8 mouse cellular contexts compared by ENCODE assay signal in the genomic region with DNA sequence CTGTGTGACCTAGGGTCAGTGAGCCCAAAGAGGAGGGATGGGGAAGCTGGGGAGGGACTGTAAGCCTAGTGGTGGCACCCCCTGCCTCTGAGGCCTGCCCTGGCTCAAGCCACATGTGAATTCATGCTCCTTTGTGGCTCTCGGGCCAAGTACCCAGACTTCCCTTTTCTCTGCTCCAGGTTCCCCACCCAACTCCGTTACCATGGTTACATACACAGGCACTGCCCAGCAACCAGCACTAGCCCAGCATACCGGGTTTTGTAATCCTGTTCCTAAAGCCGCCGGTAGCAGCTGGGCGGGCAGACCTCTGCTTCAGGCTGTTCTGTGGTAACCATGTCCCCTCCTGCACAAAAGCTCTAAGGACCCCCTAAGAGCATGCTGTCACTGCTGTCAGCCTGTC. TPM values are rescaled to one million over a fixed set of nuclear protein-coding genes. Genes with fewer than 3 reads are reported as not detected.
DNase-seq lines count a peak whose midpoint lies in the region; ATAC-seq and TF ChIP-seq lines count a peak whose summit lies in the region.

No protein-coding gene starts in this region.

- H3K4me3 ChIP-seq in layer of hippocampus, adult 2 months = no peak overlapping the region
- no peak overlapping the region for H3K4me3 ChIP-seq in hindbrain, embryonic 16.5 days (ENCODE audit: low read length)
- H3K4me3 ChIP-seq in midbrain, embryonic 13.5 days (replicated peaks) = no peak overlapping the region

- peak overlapping the region; percentile 4; the same call in 1 of the 2 replicates for H3K9ac ChIP-seq in hindbrain, embryonic 16.5 days (ENCODE audit: low read depth, low read length)
- H3K9ac ChIP-seq in midbrain, embryonic 13.5 days (replicated peaks) = no peak overlapping the region; the same call in 1 of the 2 replicates

- peak; percentile 95 for ATAC-seq in common myeloid progenitor, adult 5-6 weeks (replicated peaks; ENCODE audit: low read depth, poor library complexity, severe bottlenecking)
- peak; percentile 35 for ATAC-seq in hindbrain, embryonic 16.5 days
- peak; percentile 69 for ATAC-seq in midbrain, embryonic 13.5 days

- peak overlapping the region; percentile 65 for H3K27ac ChIP-seq in layer of hippocampus, adult 2 months
- H3K27ac ChIP-seq in hindbrain, embryonic 16.5 days (ENCODE audit: low read depth, low read length) = peak overlapping the region; percentile 63
- H3K27ac ChIP-seq in midbrain, embryonic 13.5 days = peak overlapping the region; percentile 60

- H3K36me3 ChIP-seq in hindbrain, embryonic 16.5 days (ENCODE audit: control insufficient read depth, insufficient read depth, low read length) = no peaks in the 10 kb centered on the region; the same call in 1 of the 2 replicates
- H3K36me3 ChIP-seq in midbrain, embryonic 13.5 days = no peaks in the 10 kb centered on the region

- H3K9me3 ChIP-seq in hindbrain, embryonic 16.5 days (ENCODE audit: control insufficient read depth, low read length) = peaks cover 2% of the 10 kb centered on the region; the same call in 1 of the 2 replicates
- H3K9me3 ChIP-seq in midbrain, embryonic 13.5 days = no peaks in the 10 kb centered on the region; the same call in 1 of the 2 replicates

- no peak overlapping the region for H3K4me2 ChIP-seq in hindbrain, embryonic 16.5 days (ENCODE audit: low read length)
- H3K4me2 ChIP-seq in midbrain, embryonic 13.5 days (replicated peaks) = no peak overlapping the region

- peaks cover 42% of the 10 kb centered on the region for H3K4me1 ChIP-seq in hindbrain, embryonic 16.5 days (ENCODE audit: control insufficient read depth, insufficient read depth, low read depth, low read length)
- H3K4me1 ChIP-seq in midbrain, embryonic 13.5 days (replicated peaks) = peaks cover 48% of the 10 kb centered on the region

- H3K27me3 ChIP-seq in hindbrain, embryonic 16.5 days (replicated peaks; ENCODE audit: control insufficient read depth, insufficient read depth, low read length) = no peaks in the 10 kb centered on the region
- peaks cover 3% of the 10 kb centered on the region; the same call in 1 of the 2 replicates for H3K27me3 ChIP-seq in midbrain, embryonic 13.5 days

- WGBS in hindbrain, embryonic 16.5 days = 16% methylated on average over 6 of the region's 6 CpGs
- 11% methylated on average over 6 of the region's 6 CpGs for WGBS in midbrain, embryonic 13.5 days

- no peak for DNase-seq in layer of hippocampus, adult 2 months (ENCODE audit: low spot score in 2 of 2)
- no peak for DNase-seq in layer of hippocampus, postnatal 10 days (ENCODE audit: low spot score in 2 of 2)
- DNase-seq in ovary, postnatal 14 days (ENCODE audit: low spot score) = no peak
- no peak for DNase-seq in gastrocnemius, postnatal 10 days
- DNase-seq in kidney, postnatal 14 days = no peak

- TF ChIP-seq CTCF in layer of hippocampus, adult 2 months (conservative IDR thresholded peaks at IDR 0.05) = no peak

RNA-seq across cellular contexts. Expression of gene Ttc7, which starts 44.3 kb away (rescaled TPM):
- total RNA-seq in layer of hippocampus, adult 2 months (2021) = 1 to 10 TPM; 7.0 to 8.6 TPM
- total RNA-seq in layer of hippocampus, postnatal 10 days (2021) = 1 to 10 TPM; 6.4 to 7.1 TPM
- 42.8 and 78.2 TPM in 2 replicates for total RNA-seq in common myeloid progenitor, adult 5-6 weeks (2017)
- 6.1 and 6.6 TPM in 2 replicates for polyA plus RNA-seq in hindbrain, embryonic 16.5 days (2015; fragmentation: Nextera tagmentation; extraction: Ambion mirVana)
- 2.8 and 4.3 TPM in 2 replicates for polyA plus RNA-seq in midbrain, embryonic 13.5 days (2015; fragmentation: Nextera tagmentation; extraction: Ambion mirVana)
- 10 to 100 TPM; 16.6 to 17.7 TPM for total RNA-seq in gastrocnemius, postnatal 10 days (2021)

Comparison
In these comparisons a context has a peak if more than half of its experiments do, and no peak if none do; other contexts are left out.
1. ATAC-seq: peak in every context shown above with its lines; median percentile 95 in common myeloid progenitor, adult 5-6 weeks; 69 in midbrain, embryonic 13.5 days; 35 in hindbrain, embryonic 16.5 days.